In genomic region chr15:98107230-98107629, GRCm38 (mm10) we compare ENCODE assay signal across 17 mouse cellular contexts. TPM values are rescaled to one million over a fixed set of nuclear protein-coding genes. Genes with fewer than 3 reads are reported as not detected.
DNase-seq lines count a peak whose midpoint lies in the region; ATAC-seq and TF ChIP-seq lines count a peak whose summit lies in the region.
"Had no signal": no experiment of that assay in that cellular context is flagged by ENCODE, and none has a peak within 500 bp of the region (broad histone marks: within the 10 kb centered on the region; RNA-seq: fewer than 3 reads in every experiment).

No protein-coding gene starts in this region.

- ATAC-seq in hindbrain, embryonic 16.5 days: no peak
- no peak for ATAC-seq in liver, embryonic 15.5 days (ENCODE audit: insufficient read depth)
- ATAC-seq: midbrain, embryonic 13.5 days had no signal

- no peak overlapping the region for H3K4me3 ChIP-seq in hindbrain, embryonic 16.5 days (ENCODE audit: low read length)
- no peak overlapping the region for H3K4me3 ChIP-seq in hindbrain, embryonic 10.5 days
- H3K4me3 ChIP-seq in E14TG2a.4 (replicated peaks; ENCODE audit: low read length): peak overlapping the region; percentile 79; the same call in 1 of the 2 replicates
- H3K4me3 ChIP-seq in liver, embryonic 15.5 days (replicated peaks): no peak overlapping the region; the same call in 1 of the 2 replicates

- H3K27me3 ChIP-seq in hindbrain, embryonic 16.5 days (replicated peaks; ENCODE audit: control insufficient read depth, insufficient read depth, low read length): no peaks in the 10 kb centered on the region
- no peaks in the 10 kb centered on the region for H3K27me3 ChIP-seq in hindbrain, embryonic 10.5 days (ENCODE audit: insufficient read depth, poor library complexity, severe bottlenecking)
- peaks cover 20% of the 10 kb centered on the region for H3K27me3 ChIP-seq in E14TG2a.4 (ENCODE audit: insufficient read depth, low read length)
- H3K27me3 ChIP-seq in liver, embryonic 15.5 days: no peaks in the 10 kb centered on the region

- H3K36me3 ChIP-seq in hindbrain, embryonic 16.5 days (ENCODE audit: control insufficient read depth, insufficient read depth, low read length): no peaks in the 10 kb centered on the region
- H3K36me3 ChIP-seq in hindbrain, embryonic 10.5 days: peaks cover 5% of the 10 kb centered on the region; the same call in 1 of the 2 replicates
- H3K36me3 ChIP-seq in E14TG2a.4 (ENCODE audit: insufficient read depth, low read length): no peaks in the 10 kb centered on the region
- H3K36me3 ChIP-seq in liver, embryonic 15.5 days (replicated peaks): 0 out of 2 replicates have a peak, but pooled peaks cover 3% of the 10 kb centered on the region

- peaks cover 15% of the 10 kb centered on the region for H3K4me1 ChIP-seq in hindbrain, embryonic 16.5 days (ENCODE audit: control insufficient read depth, insufficient read depth, low read depth, low read length)
- H3K4me1 ChIP-seq in hindbrain, embryonic 10.5 days (replicated peaks): peaks cover 24% of the 10 kb centered on the region
- peaks cover 41% of the 10 kb centered on the region for H3K4me1 ChIP-seq in E14TG2a.4 (replicated peaks; ENCODE audit: low read depth, low read length)
- peaks cover 48% of the 10 kb centered on the region for H3K4me1 ChIP-seq in liver, embryonic 15.5 days (replicated peaks)

- peak; percentile 39 for DNase-seq in cerebellum, adult 9-10 months
- no peak for DNase-seq in cerebellum, adult 11-12 months
- DNase-seq in hindbrain, embryonic 10.5 days (ENCODE audit: low spot score): no peak
- no peak for DNase-seq in adrenal gland, postnatal 25 days
- DNase-seq in left cerebral cortex, adult 11 months (ENCODE audit: low spot score): no peak
- DNase-seq: cerebellum, postnatal 14 days; embryo, embryonic 11 days; heart, postnatal 10 days; lung, adult 2 months; lung, postnatal 4 days; right cerebral cortex, postnatal 14 days; thymus, adult 18-20 months had no signal

- no peak overlapping the region; the same call in 1 of the 2 replicates for H3K9ac ChIP-seq in hindbrain, embryonic 16.5 days (ENCODE audit: low read depth, low read length)
- H3K9ac ChIP-seq in liver, embryonic 15.5 days: no peak overlapping the region

- no peak overlapping the region for H3K4me2 ChIP-seq in hindbrain, embryonic 16.5 days (ENCODE audit: low read length)
- H3K4me2 ChIP-seq in liver, embryonic 15.5 days: peak overlapping the region; percentile 94; the same call in 1 of the 2 replicates

- H3K27ac ChIP-seq in hindbrain, embryonic 16.5 days (ENCODE audit: low read depth, low read length): 0 out of 2 replicates have a peak overlapping the region, but pooled peaks have one; percentile 76
- H3K27ac ChIP-seq in hindbrain, embryonic 10.5 days: no peak overlapping the region
- 0 out of 2 replicates have a peak overlapping the region, but pooled peaks have one; percentile 74 for H3K27ac ChIP-seq in liver, embryonic 15.5 days (replicated peaks)

- WGBS in hindbrain, embryonic 16.5 days: 86% methylated on average over 6 of the region's 6 CpGs
- WGBS in hindbrain, embryonic 10.5 days: 84% methylated on average over 6 of the region's 6 CpGs
- WGBS in liver, embryonic 15.5 days (ENCODE audit: insufficient replicate concordance): 58% methylated on average over 6 of the region's 6 CpGs

- TF ChIP-seq CTCF in E14TG2a.4 (conservative IDR thresholded peaks at IDR 0.05; ENCODE audit: low read length): no peak

- H3K9me3 ChIP-seq in hindbrain, embryonic 16.5 days (ENCODE audit: control insufficient read depth, low read length): no peaks in the 10 kb centered on the region
- H3K9me3 ChIP-seq in hindbrain, embryonic 10.5 days: no peaks in the 10 kb centered on the region
- no peaks in the 10 kb centered on the region for H3K9me3 ChIP-seq in E14TG2a.4 (ENCODE audit: low read length)
- H3K9me3 ChIP-seq in liver, embryonic 15.5 days (replicated peaks): no peaks in the 10 kb centered on the region
- H3K9me3 ChIP-seq: midbrain, embryonic 13.5 days had no signal

RNA-seq across cellular contexts. Expression of gene Senp1, which starts 13.7 kb away (rescaled TPM):
- polyA plus RNA-seq in hindbrain, embryonic 16.5 days (2015; fragmentation: Nextera tagmentation; extraction: Ambion mirVana): 17.3 and 18.9 TPM in 2 replicates
- polyA plus RNA-seq in hindbrain, embryonic 10.5 days (2016; fragmentation: Nextera tagmentation; extraction: Ambion mirVana): 36.5 and 44.1 TPM in 2 replicates
- polyA plus RNA-seq in liver, embryonic 15.5 days (2015; fragmentation: Nextera tagmentation; extraction: Ambion mirVana): 13.7 and 14.8 TPM in 2 replicates
- total RNA-seq in adrenal gland, postnatal 25 days (2021): 19.8 and 20.8 TPM in 2 replicates

RNA-seq across cellular contexts. Expression of gene Pfkm, which starts 14.8 kb away (rescaled TPM):
- polyA plus RNA-seq in hindbrain, embryonic 16.5 days (2015; fragmentation: Nextera tagmentation; extraction: Ambion mirVana): 99.4 and 106 TPM in 2 replicates
- 33.0 and 37.9 TPM in 2 replicates for polyA plus RNA-seq in hindbrain, embryonic 10.5 days (2016; fragmentation: Nextera tagmentation; extraction: Ambion mirVana)
- 22.2 and 24.3 TPM in 2 replicates for polyA plus RNA-seq in liver, embryonic 15.5 days (2015; fragmentation: Nextera tagmentation; extraction: Ambion mirVana)
- total RNA-seq in adrenal gland, postnatal 25 days (2021): 47.7 and 82.8 TPM in 2 replicates

RNA-seq across cellular contexts. Expression of gene Asb8, which starts 58.2 kb away (rescaled TPM):
- 61.0 and 64.4 TPM in 2 replicates for polyA plus RNA-seq in hindbrain, embryonic 16.5 days (2015; fragmentation: Nextera tagmentation; extraction: Ambion mirVana)
- 39.4 and 48.8 TPM in 2 replicates for polyA plus RNA-seq in hindbrain, embryonic 10.5 days (2016; fragmentation: Nextera tagmentation; extraction: Ambion mirVana)
- polyA plus RNA-seq in liver, embryonic 15.5 days (2015; fragmentation: Nextera tagmentation; extraction: Ambion mirVana): 20.4 and 23.8 TPM in 2 replicates
- 36.2 and 46.2 TPM in 2 replicates for total RNA-seq in adrenal gland, postnatal 25 days (2021)

RNA-seq across cellular contexts. Expression of gene Ccdc184, which starts 59.7 kb away (rescaled TPM):
- 130 and 139 TPM in 2 replicates for polyA plus RNA-seq in hindbrain, embryonic 16.5 days (2015; fragmentation: Nextera tagmentation; extraction: Ambion mirVana)
- 5.9 and 12.2 TPM in 2 replicates for polyA plus RNA-seq in hindbrain, embryonic 10.5 days (2016; fragmentation: Nextera tagmentation; extraction: Ambion mirVana)
- polyA plus RNA-seq in liver, embryonic 15.5 days (2015; fragmentation: Nextera tagmentation; extraction: Ambion mirVana): 0.06 TPM in 1 of 2 replicates, not detected in the other
- 0.55 and 0.71 TPM in 2 replicates for total RNA-seq in adrenal gland, postnatal 25 days (2021)
- total RNA-seq: gastrocnemius, adult 8-10 months had no signal
